Mouse (Mus musculus): ENCODE measurements around the gene Sdhaf1.

Gene Sdhaf1

GRCm38 (mm10) chr7:30293795-30294194 lies 29.9 kb downstream of the Sdhaf1 start:
- no peak for DNase-seq (ENCODE audit: low read depth)

GRCm38 (mm10) chr7:30291215-30292131 lies 32.2 kb downstream of the Sdhaf1 start, which contains the start of gene Clip3:
TSS of gene Clip3 (plus strand) at chr7:30291728.
- no peak for DNase-seq (ENCODE audit: low read depth)

DNA sequence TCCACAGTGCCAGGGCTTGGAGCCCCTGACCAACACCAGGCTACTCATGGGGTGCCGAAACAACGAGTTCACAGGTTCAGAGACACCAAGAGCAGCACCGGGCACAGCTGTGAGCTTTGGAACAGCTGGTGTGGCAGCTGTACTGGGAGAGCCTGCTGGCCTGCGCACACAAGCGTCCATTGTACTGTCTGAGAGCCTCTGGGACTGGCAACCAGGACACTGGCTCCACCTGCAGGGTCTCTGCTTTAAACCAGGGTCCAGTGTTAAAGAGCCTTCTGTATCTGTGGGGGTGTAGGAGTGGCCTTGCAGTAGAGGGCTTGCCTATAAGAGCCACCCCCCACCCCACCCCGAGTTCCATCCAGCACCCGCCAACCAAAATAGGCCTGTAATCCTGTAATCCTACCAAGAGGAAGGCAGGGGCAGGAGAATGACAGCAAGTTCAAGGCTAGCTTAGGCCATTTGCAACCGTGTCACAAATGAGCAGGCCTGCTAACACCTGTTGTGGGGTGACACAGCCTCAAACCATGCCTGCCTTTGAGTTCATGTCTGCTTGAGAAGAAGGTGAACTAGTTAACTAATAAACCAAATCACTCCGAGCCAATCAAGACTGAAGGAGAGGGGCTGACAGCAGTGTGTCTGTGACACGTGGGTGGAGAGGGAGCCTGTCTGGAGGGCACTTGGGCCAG lies 33.8 kb downstream of the Sdhaf1 start:
- DNase-seq (ENCODE audit: low read depth): no peak

- no peak for DNase-seq (ENCODE audit: low read depth)
These were observed 34.5 kb downstream of the Sdhaf1 start for GRCm38 (mm10) chr7:30289071-30289713.

- DNase-seq (ENCODE audit: low read depth): no peak
These were observed 35.6 kb downstream of the Sdhaf1 start for GRCm38 (mm10) chr7:30288046-30288445.

- DNase-seq (ENCODE audit: low read depth): no peak
These were observed 36.8 kb downstream of the Sdhaf1 start for GRCm38 (mm10) chr7:30286701-30287410.

- DNase-seq (ENCODE audit: low read depth): no peak
These were observed 41.0 kb downstream of the Sdhaf1 start for GRCm38 (mm10) chr7:30282740-30283139.

- no peak for DNase-seq (ENCODE audit: low read depth)
These were observed 42.2 kb downstream of the Sdhaf1 start for GRCm38 (mm10) chr7:30281522-30281921.

- DNase-seq (ENCODE audit: low read depth): peak; percentile 91
These were observed 43.0 kb downstream of the Sdhaf1 start for GRCm38 (mm10) chr7:30280670-30281138.

- peak; percentile 96 for DNase-seq (ENCODE audit: low read depth)
These were observed 43.6 kb downstream of the Sdhaf1 start, which contains the start of the genes Thap8 and Wdr62 for GRCm38 (mm10) chr7:30279951-30280669. TSS of gene Thap8 (plus strand) at chr7:30280094. TSS of gene Wdr62 (minus strand) at chr7:30280419.

DNA sequence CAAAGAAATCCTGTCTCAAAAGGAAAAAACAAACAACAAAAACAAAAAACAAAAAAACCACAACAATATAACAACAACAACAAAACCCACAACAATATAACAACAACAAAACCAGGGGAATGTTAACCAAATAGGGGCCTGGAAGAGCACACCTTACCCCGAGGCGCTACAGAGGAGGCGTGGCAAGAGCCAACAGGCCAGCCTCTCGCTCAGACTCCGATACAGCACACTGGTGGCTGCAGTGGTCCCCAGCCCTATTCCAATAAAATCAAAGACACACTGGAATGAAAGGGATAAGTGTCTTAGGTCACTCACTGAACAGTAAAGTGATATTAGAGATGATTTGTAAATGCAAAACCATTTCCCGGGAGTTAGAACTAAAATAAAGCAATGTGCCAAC lies 44.2 kb downstream of the Sdhaf1 start:
- no peak for DNase-seq (ENCODE audit: low read depth)

DNA sequence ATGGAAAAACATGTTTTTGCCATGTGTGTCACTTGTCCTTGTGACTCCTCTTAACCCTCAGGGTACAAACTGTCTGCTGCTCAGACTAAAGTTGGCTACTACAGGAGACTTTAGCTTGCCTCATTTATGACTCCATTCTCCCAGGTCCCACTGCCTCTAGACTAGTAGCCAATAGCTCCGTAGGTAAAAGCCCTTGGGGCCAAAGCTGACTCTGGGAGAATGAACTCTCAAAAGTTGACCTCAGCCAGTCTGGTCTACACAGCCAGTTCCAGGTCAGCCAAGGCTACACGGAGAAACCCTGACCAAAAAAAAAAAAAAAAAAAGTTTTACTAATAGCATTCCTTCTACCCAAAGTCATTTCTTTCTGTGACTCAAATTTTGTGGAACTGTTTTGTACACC lies 44.8 kb downstream of the Sdhaf1 start:
- no peak for DNase-seq (ENCODE audit: low read depth)

- no peak for DNase-seq (ENCODE audit: low read depth)
These were observed 49.3 kb downstream of the Sdhaf1 start for GRCm38 (mm10) chr7:30274383-30274782.

Measured in naive thymus-derived CD4-positive, alpha-beta T cell, adult 2 months (primary cell).